Mouse (Mus musculus): ENCODE results near the gene Frmd8.

The Frmd8 gene

DNA sequence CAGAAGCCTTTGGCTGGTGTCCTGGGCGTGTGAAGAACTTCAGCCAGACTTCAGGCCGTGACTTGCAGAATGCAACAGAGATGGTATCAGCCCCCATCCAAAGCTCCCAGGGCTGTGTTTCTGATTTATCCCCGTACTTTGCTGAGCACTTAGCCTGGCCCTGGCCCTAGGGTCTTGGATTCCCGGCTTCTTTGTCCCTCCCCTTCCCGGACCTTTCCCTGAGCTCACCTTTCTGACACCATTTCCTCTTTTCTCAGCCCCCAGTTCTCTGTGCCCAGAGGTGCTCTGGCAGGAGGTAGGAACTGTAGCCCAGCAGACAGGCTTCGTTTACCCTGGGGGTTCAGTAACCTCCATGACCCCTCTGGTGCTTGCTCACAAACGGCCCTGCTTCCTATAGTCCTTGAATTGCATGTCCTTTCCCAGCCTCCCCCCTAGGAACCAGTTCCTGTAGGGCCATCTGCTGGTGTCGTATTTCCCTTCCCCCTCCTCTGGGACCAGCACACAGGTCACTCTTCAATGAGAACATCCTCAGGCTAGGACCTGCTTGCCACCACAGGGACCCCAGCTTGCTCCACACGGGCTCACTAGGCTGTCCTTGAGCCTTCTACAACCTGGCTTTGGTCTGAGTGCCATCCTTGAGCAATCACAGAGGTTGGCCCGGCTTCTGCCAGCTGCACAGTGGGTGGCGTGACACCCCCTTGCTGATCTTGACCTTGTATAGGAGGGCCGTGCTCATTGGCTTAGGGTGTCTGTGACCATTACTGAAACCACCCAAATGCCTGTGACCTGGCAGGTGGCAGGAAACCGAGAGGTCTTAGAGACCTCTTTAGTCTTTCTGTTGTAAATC is 26.0 kb downstream of the Frmd8 start:
- peak; percentile 57 to 67 for DNase-seq

DNA sequence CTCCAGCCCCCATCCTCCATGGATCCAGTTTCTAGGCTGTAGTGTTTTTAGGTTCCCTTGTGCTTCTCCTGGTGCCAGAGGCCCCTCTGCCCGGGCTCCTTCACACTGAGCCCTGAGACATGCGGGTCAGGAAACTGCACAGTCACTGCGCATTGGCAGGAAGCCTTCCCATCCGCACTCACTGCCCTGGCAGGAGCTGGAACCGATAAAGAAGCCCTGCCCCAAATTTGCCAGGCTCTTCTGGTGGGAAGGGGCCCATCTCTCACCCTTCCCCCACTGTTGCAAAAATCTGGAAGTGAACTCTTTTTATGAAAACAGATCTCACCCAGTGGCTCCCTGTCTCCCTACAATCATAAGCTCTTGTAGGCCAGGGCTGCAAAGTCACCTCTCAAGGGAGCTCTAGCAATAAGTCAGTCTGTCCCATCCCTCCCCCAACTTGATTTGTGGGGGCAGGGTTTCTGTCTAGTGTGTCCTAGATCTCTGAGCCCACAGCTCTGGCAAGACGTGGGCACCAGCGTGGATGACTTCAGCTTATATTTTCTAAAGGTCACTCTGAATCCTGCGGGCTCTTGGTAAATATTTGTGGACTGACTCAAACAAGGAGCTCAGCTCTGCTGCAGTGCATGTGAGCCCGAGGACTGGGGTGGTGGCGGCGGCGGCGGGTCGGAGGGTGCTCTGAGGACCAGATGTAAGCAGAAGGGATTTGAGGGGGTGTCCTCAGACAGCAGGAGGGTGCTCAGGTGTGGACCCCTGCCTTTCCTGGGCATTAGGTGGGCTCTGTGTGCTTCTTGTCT is 26.8 kb downstream of the Frmd8 start:
- DNase-seq = peak; percentile 74 to 75

DNA sequence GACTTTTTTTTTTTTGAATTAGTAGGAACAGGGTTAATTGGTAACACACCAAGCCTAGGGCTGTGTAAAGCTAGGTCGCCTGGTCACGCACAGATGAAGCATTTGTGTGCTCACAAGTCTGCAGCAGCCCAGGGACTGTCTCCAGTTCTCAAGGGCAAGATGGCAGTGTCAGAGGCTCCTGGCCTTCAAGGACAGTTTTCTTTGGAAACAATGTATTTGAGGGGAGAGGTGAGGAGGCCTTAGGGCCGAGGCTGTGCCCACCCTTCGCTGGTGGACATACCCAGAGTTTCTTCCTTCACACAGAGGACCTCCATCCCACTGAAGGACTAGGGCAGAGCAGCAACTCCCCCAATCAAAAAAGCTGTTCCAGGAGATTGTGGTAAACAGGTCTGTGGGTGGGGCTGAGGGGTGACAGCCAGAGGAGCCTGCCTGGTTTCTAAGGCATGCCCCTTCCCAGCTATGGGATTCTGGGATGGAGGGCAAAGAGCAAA is 27.7 kb downstream of the Frmd8 start:
- DNase-seq = peak; percentile 34 to 56

DNA sequence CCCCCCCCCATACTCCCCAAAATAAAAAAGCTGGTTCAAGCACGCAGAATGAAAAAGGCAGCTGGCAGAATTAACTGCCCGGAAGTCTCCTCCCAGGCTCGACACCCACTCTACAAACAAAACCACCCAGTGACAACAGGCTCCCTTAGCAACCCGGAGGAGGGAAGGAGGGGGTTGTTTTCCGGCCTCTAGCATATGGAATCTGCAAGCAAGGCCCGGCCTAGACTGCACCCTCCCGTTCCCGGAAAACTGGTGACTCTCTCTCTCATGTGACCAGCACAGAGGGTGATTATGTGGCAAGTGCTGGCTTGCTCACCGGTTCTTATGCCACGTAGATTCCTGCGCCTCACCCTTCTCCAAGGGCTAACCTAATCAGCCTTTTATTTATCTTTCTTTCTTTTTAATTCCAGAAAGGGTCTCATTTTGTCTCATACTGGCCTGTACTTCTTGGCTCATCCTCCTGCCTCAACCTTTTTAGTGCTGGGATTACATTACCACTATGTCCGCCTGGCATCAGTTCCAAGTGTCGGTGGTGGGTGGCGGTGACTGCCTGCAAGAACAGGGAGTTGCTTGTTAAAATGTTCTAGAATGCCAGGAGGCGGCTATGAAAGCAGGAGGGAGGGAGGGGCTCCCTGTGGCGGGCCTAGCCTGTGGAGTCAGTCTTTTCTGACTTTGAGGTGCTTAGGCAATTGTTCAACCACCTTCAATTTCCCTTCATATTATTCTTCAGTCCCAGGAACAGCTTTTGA is 28.3 kb downstream of the Frmd8 start:
- DNase-seq = peak; percentile 86 to 88

DNA sequence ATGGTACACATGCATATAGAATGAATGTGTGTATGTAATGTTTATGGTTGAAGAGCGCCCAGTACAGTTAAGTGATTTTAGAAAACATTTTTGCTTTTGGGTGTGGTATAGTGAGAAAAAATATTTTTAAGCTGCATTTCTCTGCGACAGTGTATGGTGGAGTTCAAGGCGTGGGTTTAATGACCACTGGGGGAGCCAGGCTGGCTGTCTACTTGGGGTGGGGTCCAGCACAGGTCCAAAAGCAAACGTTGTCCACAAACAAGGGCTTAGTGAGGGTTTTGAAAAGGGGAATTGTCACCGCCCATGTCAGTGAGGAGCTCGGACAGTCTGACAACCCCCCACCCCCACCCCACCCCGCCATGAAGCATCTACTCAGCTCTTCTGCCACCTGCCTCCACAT is 28.9 kb downstream of the Frmd8 start:
- DNase-seq = peak; percentile 38 to 58

DNA sequence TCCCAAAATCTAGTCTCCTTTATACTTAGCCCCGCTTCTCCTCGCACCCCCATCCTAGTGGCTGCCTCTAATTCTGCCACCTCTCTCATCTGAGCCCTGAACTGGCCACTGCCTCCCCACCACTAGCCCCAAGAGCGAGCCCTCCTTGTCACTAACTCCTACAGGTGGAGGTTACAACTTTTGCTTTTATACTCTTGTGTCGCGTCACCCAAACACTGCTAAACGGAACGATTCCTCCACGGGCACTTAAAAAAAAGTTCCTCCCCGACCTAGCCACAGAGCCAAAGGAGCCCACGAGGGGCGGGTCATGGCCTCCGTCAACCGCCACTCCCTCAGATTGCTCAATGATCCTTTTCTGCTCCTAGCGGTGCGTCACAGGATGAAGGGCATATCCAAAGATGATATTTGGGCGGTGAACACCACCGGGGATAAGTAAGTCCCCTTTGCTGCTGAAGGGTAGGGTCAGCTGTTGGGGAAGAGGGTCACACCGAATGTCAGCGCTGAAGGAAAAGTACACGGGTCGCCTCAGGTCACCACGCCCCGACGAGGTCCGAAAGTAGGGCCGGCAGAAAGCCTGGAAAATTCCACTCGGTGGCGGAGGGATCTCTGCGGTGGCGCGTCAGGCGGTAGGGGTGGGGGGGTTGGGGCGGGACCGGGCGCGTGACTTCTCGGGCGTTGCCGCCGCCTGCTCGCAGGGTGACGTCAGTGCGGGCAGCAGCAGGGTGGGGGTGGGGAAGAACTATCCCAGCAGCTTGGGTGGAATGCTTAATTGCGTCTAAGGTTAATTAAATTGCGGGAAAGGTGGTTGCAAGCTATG is 29.5 kb downstream of the Frmd8 start:
- peak; percentile 95 for DNase-seq

DNA sequence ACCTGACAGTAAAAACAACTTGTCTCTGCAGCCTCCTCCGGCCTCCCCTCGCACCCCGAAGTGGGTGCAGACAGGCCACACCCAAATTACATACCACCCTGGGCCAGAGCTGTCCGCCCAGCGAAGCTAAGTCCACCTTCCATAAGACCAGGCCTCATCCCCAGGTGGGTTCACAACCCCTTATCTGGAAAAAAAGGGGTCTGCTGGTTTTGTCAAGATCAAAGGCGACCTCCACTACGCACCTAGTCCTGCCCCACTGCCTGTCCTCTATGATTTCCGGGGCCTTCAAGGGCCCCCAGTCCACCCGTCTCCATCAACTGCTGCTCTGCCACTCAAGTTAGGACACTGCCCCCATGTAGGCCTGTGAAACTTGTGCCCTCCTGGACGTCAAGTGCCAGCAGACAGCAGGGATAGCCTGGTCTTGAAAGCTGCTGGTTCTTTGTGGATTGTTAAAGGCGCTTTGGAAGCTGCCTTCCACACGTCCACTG is 30.2 kb downstream of the Frmd8 start:
- no peak for DNase-seq

DNA sequence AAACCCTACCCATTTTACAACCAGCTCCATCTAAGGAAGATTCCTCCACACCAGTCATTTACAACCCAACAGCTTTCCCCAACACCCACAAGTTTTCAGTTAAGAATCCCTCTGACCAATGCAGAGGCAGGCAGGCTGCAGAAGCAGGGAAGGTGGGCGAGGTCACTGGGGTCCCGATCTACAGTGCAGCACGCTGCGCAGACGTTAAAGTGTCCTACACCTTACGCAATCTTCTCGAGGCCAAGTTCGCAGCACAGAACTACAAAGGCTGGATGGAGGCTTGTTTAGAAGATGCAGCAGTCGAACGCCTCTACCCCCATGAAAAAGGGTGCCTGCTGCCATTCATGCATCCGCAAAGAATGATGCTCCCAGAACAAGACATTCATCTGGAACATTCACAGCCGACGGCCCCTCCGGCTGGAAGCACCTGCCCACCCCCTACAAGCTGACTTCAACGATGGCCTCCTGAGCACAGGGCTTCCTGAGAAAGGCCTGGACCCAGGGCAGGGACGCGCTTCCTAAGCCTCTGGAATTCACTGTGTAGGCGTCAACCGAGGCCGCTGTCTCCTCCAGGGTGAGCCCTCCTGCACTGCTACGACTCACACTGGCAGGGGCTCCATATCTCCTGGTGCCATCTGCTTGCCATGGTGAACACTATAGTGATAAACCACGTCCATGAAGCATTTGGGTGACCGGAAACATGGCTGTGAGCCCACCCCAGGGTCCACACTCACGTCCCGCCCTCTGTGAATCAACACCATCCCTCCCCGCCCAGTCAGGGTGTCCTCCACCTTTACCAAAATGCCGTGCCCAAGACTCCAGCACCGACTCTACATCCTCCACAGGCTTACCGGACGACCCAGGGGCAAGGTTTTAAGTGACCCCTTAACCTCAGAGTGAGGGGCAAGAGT is 31.0 kb downstream of the Frmd8 start:
- peak; percentile 19 to 23 for DNase-seq

DNA sequence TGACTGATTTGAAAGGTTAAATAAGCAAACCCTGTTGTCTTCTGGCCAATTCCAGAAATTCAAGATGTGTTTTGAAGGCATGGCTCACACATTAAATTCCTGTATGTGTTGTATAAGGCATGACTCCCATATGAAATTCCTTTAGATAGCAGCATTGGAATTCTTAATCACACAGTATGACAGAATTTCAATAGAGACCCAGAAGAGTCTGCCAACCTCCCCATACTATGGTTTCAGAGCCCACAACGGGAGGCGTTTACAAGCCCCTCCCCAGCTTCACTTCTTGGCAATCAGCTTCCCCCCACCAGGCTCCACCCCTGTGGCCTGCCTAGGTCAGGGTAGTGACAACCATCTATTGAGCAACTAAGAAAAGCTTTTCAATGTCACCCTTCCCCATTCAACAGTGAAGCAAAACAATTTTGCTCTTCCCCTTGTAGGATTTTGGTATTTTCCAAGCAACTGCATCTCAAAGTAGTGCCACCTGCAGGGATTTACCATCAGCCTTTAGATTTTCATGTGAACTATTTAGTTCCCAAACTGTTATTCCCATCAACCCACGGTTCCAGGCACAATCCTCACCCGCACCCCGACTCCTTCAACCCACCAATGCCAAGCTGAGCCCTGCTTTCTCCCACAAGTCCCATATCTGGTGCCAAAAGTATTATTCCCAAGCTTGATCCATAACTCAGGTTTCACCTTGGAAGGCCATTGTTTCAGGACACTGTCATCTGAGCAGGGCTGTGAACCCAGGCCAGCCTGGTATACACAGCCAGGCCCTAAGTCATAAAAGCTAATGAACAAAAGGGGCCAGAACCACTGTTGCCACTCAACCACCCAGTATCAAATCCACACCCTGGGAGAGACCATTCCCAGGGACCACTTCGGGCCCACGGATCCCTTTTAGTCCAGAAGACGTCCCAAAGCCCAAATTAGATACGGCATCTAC is 32.0 kb downstream of the Frmd8 start:
- no peak for DNase-seq

DNA sequence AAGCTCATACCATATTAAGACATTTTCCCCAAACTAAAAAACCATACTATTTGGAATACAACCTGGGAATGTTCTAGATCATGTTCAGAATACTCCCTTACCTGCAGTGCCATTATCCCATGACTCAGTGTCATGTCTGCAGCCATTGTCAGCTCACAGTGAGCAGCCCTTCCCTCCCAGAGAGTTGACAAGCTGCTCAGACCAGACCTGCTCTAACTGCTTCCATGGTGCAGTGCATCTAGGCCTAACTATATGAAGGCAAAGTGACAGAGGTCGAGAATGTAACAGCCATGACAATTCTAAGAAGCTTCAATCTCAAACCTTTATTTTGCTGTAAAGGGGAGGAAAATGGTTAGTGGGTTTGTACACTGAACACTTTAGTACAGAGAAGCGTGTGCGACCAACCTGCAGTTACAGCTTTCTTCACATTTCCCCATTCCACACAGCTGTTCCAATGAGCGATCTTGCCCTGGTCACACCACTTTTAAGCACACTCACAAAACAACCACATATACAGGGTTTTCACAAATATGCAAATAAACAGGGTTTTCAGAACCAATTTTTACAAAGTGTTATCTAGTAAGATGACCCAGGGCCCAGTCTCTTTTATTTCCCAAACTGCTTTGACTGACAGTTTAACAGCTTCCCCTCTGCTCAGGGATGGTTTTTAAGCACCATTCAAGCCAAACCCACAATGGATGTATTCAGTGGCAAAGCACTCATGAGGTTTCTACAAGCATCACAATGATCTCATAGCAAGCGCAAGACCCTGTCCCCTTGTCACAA is 32.9 kb downstream of the Frmd8 start:
- no peak for DNase-seq

DNA sequence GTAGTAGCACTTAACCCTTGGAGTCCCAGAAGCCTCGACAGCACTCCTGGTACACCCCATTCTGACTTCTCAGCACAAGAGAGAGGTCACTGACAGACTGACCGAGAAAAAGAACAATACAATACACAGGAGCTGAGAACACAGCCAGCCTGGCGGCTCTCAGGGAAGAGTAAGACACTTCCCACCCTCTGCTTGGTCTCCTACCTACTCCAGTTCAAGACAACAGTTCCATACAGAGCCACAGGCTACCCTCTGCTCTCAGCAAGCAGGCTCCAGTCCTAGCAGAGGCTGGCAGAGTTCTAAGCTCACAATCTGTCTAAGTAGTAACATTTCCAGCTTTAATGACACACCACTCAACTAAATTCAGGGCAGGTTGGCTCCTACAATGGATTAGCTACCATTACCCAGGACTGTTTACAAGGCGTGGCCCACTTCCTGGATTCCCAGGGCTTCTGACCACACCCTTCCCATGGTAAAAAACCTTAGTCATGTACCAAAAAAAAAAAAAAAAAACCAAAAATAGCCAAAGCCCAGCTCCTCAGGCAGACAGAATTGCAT is 33.6 kb downstream of the Frmd8 start:
- no peak for DNase-seq

DNA sequence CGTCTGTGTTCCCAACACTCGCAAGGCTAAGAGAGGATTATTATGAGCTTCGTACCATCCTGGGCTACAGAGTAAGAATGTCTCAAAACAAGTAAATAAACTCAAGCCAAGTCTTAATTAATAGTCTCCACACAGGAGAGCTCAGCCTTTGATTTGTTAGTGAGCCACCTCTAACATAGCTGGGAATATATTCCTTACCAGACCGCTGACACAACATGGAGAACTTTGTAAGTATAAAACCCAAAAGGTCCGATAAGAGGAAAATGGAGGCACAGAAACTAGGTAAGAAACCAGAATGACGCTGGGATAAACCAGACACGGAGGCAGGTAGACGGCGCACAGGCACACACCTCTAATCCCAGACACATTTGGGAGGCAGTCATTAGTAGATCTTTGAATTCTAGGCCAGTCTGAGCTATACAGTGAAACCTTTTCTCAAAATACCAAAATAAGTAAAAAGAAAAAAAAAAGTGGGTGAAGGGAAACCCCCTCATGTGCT is 34.1 kb downstream of the Frmd8 start:
- no peak for DNase-seq

DNA sequence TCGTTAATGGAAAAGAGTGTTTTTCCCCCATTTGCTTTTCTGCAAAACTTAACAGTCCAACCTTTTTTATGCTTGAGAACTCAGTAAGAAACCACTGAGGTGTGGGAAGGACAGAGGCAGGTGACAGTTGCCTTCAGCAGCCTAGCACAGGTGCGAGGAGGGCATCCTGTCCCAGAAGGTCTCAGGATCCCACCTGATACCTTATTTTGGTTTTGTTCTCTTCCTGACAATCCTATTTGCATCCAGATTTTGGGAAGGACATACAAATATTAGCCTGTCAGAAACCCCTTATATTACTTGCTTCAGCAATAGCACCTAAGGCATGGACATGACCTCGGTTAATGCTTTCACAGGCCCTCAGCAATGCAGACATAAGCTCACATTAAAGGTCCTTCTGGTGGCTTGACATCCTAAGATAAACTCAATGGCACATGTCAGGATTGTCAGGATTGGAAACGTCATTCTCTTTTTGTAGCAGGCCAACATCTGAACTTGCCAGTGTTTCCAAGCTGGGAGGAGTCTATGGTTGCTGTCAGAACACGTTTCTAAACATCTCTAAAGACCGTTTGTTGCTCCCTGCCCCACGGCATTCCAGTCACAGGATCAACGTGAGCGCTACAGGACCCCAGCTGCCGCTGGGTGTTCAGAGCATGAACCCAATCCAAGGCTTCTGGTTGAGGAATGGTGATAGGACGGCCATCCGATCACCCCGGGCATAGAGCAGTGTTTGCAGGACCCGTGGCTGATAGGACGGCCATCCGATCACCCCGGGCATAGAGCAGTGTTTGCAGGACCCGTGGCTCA is 34.8 kb downstream of the Frmd8 start:
- DNase-seq = no peak

DNA sequence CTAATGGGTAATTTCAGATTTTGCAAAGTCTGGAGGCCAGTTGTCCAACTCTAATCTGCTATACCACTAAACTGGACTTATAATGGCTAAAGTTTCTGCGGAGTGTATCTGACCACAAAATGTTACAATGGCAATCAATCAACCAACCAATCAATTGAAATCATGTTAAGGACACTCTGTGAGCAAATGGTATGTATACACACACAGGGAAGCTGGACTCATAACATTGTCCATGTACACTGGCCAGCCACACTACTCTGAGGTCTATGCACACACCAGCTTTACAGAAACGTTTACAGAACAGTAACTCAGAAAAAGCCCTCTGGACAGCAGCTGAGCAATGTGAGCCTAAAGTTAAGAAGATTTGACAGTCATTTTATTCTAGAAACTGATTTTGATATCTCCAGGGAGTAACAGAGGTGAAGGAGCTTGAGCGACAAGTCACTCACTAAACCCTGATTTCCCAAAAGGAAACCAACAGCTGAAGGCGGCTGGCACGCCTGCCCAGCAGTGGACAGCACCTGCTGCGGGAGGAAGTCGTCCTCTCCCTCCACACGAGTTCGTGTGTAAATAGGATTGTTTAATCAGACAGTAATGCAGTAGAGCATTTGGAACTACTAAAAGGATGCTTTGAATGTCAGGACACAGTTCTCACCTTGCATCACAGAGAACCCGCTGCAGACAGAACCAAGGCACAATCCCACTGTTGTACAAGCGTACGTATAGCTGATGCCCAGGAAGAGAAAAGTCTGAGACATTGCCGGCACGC is 35.6 kb downstream of the Frmd8 start:
- DNase-seq = no peak

DNA sequence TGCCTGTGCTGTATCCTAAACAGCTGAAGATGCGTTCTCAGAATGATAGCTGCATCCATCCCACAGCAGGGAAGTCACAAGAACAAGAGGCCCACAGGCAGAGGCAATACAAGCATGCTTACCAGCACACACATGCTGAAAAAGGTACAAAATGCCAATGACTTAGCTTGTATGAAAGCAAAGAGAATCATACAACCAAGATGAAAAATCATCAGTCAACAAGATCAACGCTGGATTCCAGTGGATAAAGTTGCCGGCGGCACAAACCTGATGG is 36.2 kb downstream of the Frmd8 start:
- DNase-seq = no peak

DNA sequence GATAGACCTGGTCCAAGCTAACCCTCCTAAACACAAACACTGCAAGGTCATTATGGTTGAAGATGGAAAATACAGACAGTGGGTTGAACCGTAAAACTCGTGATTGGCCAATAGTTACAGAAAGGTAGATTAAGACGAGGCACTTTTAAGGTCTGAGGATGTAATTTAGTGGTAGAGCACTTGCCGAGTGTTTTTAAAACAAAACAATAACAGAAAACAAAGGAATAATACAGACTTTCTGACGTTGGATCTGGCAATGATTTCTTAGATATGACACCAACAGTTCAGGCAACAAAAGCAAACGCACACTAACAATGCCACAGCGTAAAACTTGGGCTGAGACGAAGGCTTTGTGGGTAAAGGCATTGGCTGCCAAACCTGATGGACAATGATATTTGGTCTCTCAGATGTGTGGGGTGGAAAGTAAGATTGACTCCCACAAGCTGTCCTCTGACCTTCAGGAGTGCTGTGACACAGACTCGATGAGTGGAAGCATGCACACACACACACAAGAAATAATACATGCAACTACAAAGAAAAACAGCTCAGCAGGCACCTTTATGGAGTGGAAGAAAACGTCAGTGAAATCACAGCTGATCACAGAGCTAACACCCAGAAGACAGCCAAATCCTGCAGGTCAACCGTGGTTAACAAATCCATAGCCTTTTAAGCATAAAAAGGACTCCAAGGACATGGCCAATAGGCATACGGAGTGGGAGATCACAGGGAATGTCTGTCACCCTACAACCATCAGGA is 36.8 kb downstream of the Frmd8 start:
- no peak for DNase-seq

Measured in cerebellum, postnatal 36 days (tissue).